Mouse (Mus musculus) kidney, postnatal 14 days (tissue): ENCODE results near the gene Stard13.
A peak's percentile ranks its signal among the peaks of the same experiment; 100 is the strongest.

ENCODE experiments used
- DNase-seq: peaks from one replicate; pipeline ENCODE4 v3.0.0; 2022; ENCODE audit warnings: mixed read lengths

Stard13 gene

GRCm38 (mm10) chr5:151056255-151056919 lies 177.2 kb downstream of the Stard13 start:
- no peak for DNase-seq

- no peak for DNase-seq
Measured at GRCm38 (mm10) chr5:151055426-151056090, 178.1 kb downstream of the Stard13 start.

GRCm38 (mm10) chr5:151054743-151055114 lies 178.9 kb downstream of the Stard13 start:
- peak; percentile 20 for DNase-seq

GRCm38 (mm10) chr5:151054100-151054742 lies 179.4 kb downstream of the Stard13 start:
- no peak for DNase-seq

- no peak for DNase-seq
Measured at GRCm38 (mm10) chr5:151053190-151053589, 180.4 kb downstream of the Stard13 start.

GRCm38 (mm10) chr5:151052331-151052730 lies 181.3 kb downstream of the Stard13 start:
- DNase-seq: no peak

GRCm38 (mm10) chr5:151047488-151047887 lies 186.1 kb downstream of the Stard13 start:
- DNase-seq: peak; percentile 35

- DNase-seq: peak; percentile 46
Measured at GRCm38 (mm10) chr5:151046917-151047316, 186.7 kb downstream of the Stard13 start.

- no peak for DNase-seq
Measured at GRCm38 (mm10) chr5:151046131-151046530, 187.5 kb downstream of the Stard13 start.

- DNase-seq: peak; percentile 60
Measured at GRCm38 (mm10) chr5:151042911-151043310, 190.7 kb downstream of the Stard13 start.

- no peak for DNase-seq
Measured at GRCm38 (mm10) chr5:151037871-151038270, 195.8 kb downstream of the Stard13 start.

- no peak for DNase-seq
Measured at GRCm38 (mm10) chr5:151034715-151035512, 198.7 kb downstream of the Stard13 start.

- no peak for DNase-seq
Measured at GRCm38 (mm10) chr5:151028906-151029305, 204.7 kb downstream of the Stard13 start.

- DNase-seq: no peak
Measured at GRCm38 (mm10) chr5:151027171-151027570, 206.5 kb downstream of the Stard13 start.

GRCm38 (mm10) chr5:151026069-151026468 lies 207.6 kb downstream of the Stard13 start:
- no peak for DNase-seq

- DNase-seq: no peak
Measured at GRCm38 (mm10) chr5:151024483-151024882, 209.2 kb downstream of the Stard13 start.

- DNase-seq: peak; percentile 18
Measured at GRCm38 (mm10) chr5:151023461-151023860, 210.2 kb downstream of the Stard13 start.

GRCm38 (mm10) chr5:151022939-151023338 lies 210.7 kb downstream of the Stard13 start:
- DNase-seq: no peak

- no peak for DNase-seq
Measured at GRCm38 (mm10) chr5:151022026-151022425, 211.6 kb downstream of the Stard13 start.

- DNase-seq: no peak
Measured at GRCm38 (mm10) chr5:151020831-151021230, 212.8 kb downstream of the Stard13 start.

GRCm38 (mm10) chr5:151020031-151020820 lies 213.4 kb downstream of the Stard13 start:
- no peak for DNase-seq

GRCm38 (mm10) chr5:151018959-151019358 lies 214.7 kb downstream of the Stard13 start:
- DNase-seq: no peak
